Mouse (Mus musculus) liver, embryonic 14.5 days (tissue): Measurements from ENCODE around the gene Commd8. TPM values are rescaled to one million over a fixed set of nuclear protein-coding genes. Genes with fewer than 3 reads are reported as not detected.
"Not testable (repeated sequence)": the region's sequence is repeated elsewhere in the genome, so short reads cannot be mapped to it uniquely, and the experiment has no call there.

Experiments used
- ATAC-seq: fragments of 200-750 bp; cut with Nextera tagmentation; 2 replicates; pipeline ENCODE4 v1.8.0; 2017; ENCODE audit warnings: moderate number of reproducible peaks, mild to moderate bottlenecking, moderate library complexity; ENCODE audit not compliant: insufficient read depth
- DNase-seq, 3 experiments: peaks; one replicate each; pipeline ENCODE4 v3.0.0-alpha.2; 2012 to 2013; ENCODE audit warnings: low read depth in 3 of 3, low spot score in 3 of 3
- H3K27ac ChIP-seq: fragments of 300-500 bp; sonication (generic); 2 replicates; pipeline ENCODE4 v1.5.1; 2014; ENCODE audit warnings: moderate library complexity, mild to moderate bottlenecking, control low read depth, inconsistent platforms
- H3K27me3 ChIP-seq: fragments of 300-500 bp; sonication (generic); 2 replicates; pipeline ENCODE4 v1.6.1; 2014; ENCODE audit warnings: mild to moderate bottlenecking, low read length, moderate library complexity; ENCODE audit not compliant: control insufficient read depth, insufficient read depth
- H3K36me3 ChIP-seq: fragments of 300-500 bp; sonication (generic); replicated peaks from 2 replicates; pipeline ENCODE4 v1.6.1; 2014; ENCODE audit warnings: low read depth; ENCODE audit not compliant: control insufficient read depth, insufficient read depth
- H3K4me1 ChIP-seq, 2 experiments: fragments of 200-500 bp in 1 of 2; fragments of 300-500 bp in 1 of 2; sonication (generic) in 1 of 2; replicated peaks; 2 replicates each; pipeline ENCODE4 v1.6.1; 2012 to 2014; ENCODE audit warnings: antibody characterized with exemption in 1 of 2, inconsistent platforms in 1 of 2, low read length in 1 of 2; ENCODE audit not compliant: control insufficient read depth in 2 of 2, insufficient read depth in 2 of 2
- H3K4me2 ChIP-seq: fragments of 300-500 bp; sonication (generic); 2 replicates; pipeline ENCODE4 v1.6.1; 2014; ENCODE audit warnings: low read depth, mild to moderate bottlenecking, control low read depth, moderate library complexity
- H3K4me3 ChIP-seq, 2 experiments: fragments of 200-500 bp in 1 of 2; fragments of 300-500 bp in 1 of 2; sonication (generic) in 1 of 2; 2 replicates each; pipeline ENCODE4 v1.5.1; 2012 to 2014; ENCODE audit warnings: low read depth in 2 of 2, low read length in 2 of 2, mild to moderate bottlenecking in 2 of 2, control low read depth in 1 of 2, inconsistent platforms in 1 of 2, moderate library complexity in 1 of 2; ENCODE audit not compliant: insufficient read depth in 1 of 2
- H3K9ac ChIP-seq: fragments of 300-500 bp; sonication (generic); replicated peaks from 2 replicates; pipeline ENCODE4 v1.6.1; 2014; ENCODE audit warnings: mild to moderate bottlenecking, control low read depth, moderate library complexity
- H3K9me3 ChIP-seq: fragments of 300-500 bp; sonication (generic); 2 replicates; pipeline ENCODE4 v1.6.1; 2016; ENCODE audit warnings: low read length, mixed read lengths; ENCODE audit not compliant: control insufficient read depth
- CTCF ChIP-seq: IDR thresholded peaks from 2 replicates; pipeline ENCODE4 v1.5.1; 2016; ENCODE audit warnings: antibody characterized with exemption, low read depth, control low read depth
- EP300 ChIP-seq: IDR thresholded peaks from 2 replicates; pipeline ENCODE4 v1.6.1; 2016; ENCODE audit warnings: antibody characterized with exemption, low read depth
- whole genome bisulfite sequencing: fragments of 180-500 bp; shearing (Covaris S2); extraction: QIAGEN DNeasy Blood & Tissue Kit; methylation state at CpG from one replicate; pipeline ENCODE4 v1.1.7; 2014; ENCODE audit not compliant: insufficient replicate concordance; 5-methylcytosine and 5-hydroxymethylcytosine counted together
- polyA plus RNA-seq, 2 experiments: library from polyadenylated mRNA; depleted of rRNA in 1 of 2; stranded (reverse) in 1 of 2; unstranded in 1 of 2; fragments of >200 nt; fragmentation: Nextera tagmentation in 1 of 2; extraction: Ambion mirVana in 1 of 2; gene quantifications; 2 replicates each; pipeline versions ENCODE4 v1.2.1 to v1.2.3; 2012 to 2014

Commd8 gene
- polyA plus RNA-seq, 2 experiments = 20.5 to 70.3 TPM

DNA sequence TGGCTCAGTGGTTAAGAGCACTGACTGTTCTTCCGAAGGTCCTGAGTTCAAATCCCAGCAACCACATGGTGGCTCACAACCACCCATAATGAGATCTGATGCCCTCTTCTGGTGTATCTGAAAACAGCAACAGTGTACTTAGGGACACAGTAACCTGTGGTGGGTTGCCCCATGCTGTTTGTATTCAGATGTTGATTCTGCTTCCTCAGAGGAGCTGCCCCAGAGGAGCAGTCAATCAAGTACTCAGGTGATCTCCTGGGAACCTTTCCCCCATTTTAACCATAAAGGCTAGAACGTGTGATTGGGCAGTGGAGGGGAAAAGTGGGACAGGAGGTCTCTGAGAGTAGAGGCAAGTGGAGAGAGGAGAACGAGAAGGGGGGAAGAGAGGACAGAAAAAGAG is 12.3 kb downstream of the Commd8 start:
- H3K9ac ChIP-seq, H3K4me1 ChIP-seq, ATAC-seq, H3K4me3 ChIP-seq, H3K27me3 ChIP-seq, DNase-seq, H3K4me2 ChIP-seq, H3K27ac ChIP-seq, H3K9me3 ChIP-seq: not testable (repeated sequence)
- TF ChIP-seq CTCF = peak; percentile 13; the same call in 1 of the 2 replicates
- H3K36me3 ChIP-seq = peaks cover 14% of the 10 kb centered on the region
- WGBS = 81% methylated on average over 3 of the region's 3 CpGs

GRCm38 (mm10) chr5:72150870-72151269 is 17.1 kb downstream of the Commd8 start:
- no peaks in the 10 kb centered on the region for H3K4me1 ChIP-seq
- H3K4me3 ChIP-seq = no peak overlapping the region
- DNase-seq = no peak
- no peaks in the 10 kb centered on the region for H3K36me3 ChIP-seq
- H3K27me3 ChIP-seq = no peaks in the 10 kb centered on the region
- no peak overlapping the region for H3K4me2 ChIP-seq
- WGBS = 77% methylated on average over 5 of the region's 5 CpGs
- H3K9ac ChIP-seq = no peak overlapping the region
- ATAC-seq = no peak
- H3K9me3 ChIP-seq = no peaks in the 10 kb centered on the region
- TF ChIP-seq CTCF (no peak), EP300 (no peak)
- no peak overlapping the region for H3K27ac ChIP-seq

DNA sequence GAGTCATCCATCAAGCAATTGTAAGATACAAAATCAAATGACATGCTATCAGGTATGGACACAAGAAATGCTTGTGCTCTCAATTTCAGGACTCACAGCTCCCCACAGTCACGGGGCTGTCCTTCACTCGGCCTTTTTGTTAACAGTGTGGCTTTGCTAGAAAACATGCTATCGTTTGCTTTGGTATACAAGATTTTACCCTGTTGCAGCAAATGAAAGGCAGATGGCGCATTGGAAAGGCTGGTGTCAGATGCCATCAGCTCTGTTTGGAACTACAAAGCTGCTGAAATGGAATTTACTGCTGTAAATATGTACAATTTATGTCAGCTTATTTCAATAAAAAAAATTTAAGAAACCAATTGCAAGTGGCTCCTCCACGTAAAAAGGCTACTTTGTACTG is 19.3 kb downstream of the Commd8 start:
- H3K4me2 ChIP-seq = no peak overlapping the region
- no peaks in the 10 kb centered on the region for H3K27me3 ChIP-seq
- no peaks in the 10 kb centered on the region for H3K9me3 ChIP-seq
- no peaks in the 10 kb centered on the region for H3K36me3 ChIP-seq
- DNase-seq = no peak
- no peaks in the 10 kb centered on the region for H3K4me1 ChIP-seq
- WGBS = 77% methylated on average over 5 of the region's 5 CpGs
- ATAC-seq = no peak
- TF ChIP-seq EP300 = no peak
- TF ChIP-seq CTCF = no peak
- H3K4me3 ChIP-seq = no peak overlapping the region
- no peak overlapping the region for H3K27ac ChIP-seq
- no peak overlapping the region for H3K9ac ChIP-seq

- no peaks in the 10 kb centered on the region for H3K9me3 ChIP-seq
- 53% methylated on average over 1 of the region's 1 CpGs for WGBS
- ATAC-seq (no peak), DNase-seq (no peak)
- H3K4me3 ChIP-seq = no peak overlapping the region
- H3K4me2 ChIP-seq = no peak overlapping the region
- H3K27ac ChIP-seq = no peak overlapping the region
- no peak overlapping the region for H3K9ac ChIP-seq
- H3K4me1 ChIP-seq = no peaks in the 10 kb centered on the region
- H3K36me3 ChIP-seq = no peaks in the 10 kb centered on the region
- no peaks in the 10 kb centered on the region for H3K27me3 ChIP-seq
- TF ChIP-seq CTCF = no peak
- no peak for TF ChIP-seq EP300
These were observed 28.4 kb downstream of the Commd8 start for GRCm38 (mm10) chr5:72139619-72140018.

- no peaks in the 10 kb centered on the region for H3K36me3 ChIP-seq
- no peak for ATAC-seq
- no peaks in the 10 kb centered on the region for H3K9me3 ChIP-seq
- TF ChIP-seq EP300 = no peak
- TF ChIP-seq CTCF = no peak
- H3K4me2 ChIP-seq = no peak overlapping the region
- H3K4me1 ChIP-seq = peaks cover 0 to 2% of the 10 kb centered on the region in 2 experiments; a peak in 1 of 4 replicates
- no peak overlapping the region for H3K27ac ChIP-seq
- no peak for DNase-seq
- H3K27me3 ChIP-seq = no peaks in the 10 kb centered on the region
- H3K4me3 ChIP-seq = no peak overlapping the region
- 69% methylated on average over 7 of the region's 7 CpGs for WGBS
- no peak overlapping the region for H3K9ac ChIP-seq
These were observed 29.7 kb downstream of the Commd8 start for GRCm38 (mm10) chr5:72138256-72138655.
